Mouse (Mus musculus) left cerebral cortex, adult 18-20 months (tissue): ENCODE measurements around the gene Pak2. TPM values are rescaled to one million over a fixed set of nuclear protein-coding genes. Genes with fewer than 3 reads are reported as not detected.

Experiments used
- DNase-seq, 2 experiments: peaks; one replicate each; pipeline ENCODE4 v3.0.0; 2021 to 2022; ENCODE audit warnings: low spot score in 2 of 2, mixed read lengths in 1 of 2
- long read RNA-seq, 2 experiments: library from polyadenylated mRNA; stranded (forward); transcript quantifications; one replicate each; pipeline ENCODE4 v2.0.0; 2021
- total RNA-seq, 2 experiments: library from RNA; stranded (reverse); gene quantifications; 2 replicates each; pipeline ENCODE4 v1.2.3; 2021

Pak2 gene
- 10 to 100 TPM; 25.1 to 27.2 TPM for total RNA-seq
- long read RNA-seq, experiment 1, full-length matches to known transcripts = 13 of 19 reads
- long read RNA-seq, experiment 1, partial matches to known transcripts = 4 of 19 reads
- long read RNA-seq, experiment 1, other reads (novel, unspliced or antisense) = 2 of 19 reads
- long read RNA-seq, experiment 2, full-length matches to known transcripts = 5 of 12 reads
- long read RNA-seq, experiment 2, partial matches to known transcripts = 3 of 12 reads
- long read RNA-seq, experiment 2, other reads (novel, unspliced or antisense) = 4 of 12 reads

DNA sequence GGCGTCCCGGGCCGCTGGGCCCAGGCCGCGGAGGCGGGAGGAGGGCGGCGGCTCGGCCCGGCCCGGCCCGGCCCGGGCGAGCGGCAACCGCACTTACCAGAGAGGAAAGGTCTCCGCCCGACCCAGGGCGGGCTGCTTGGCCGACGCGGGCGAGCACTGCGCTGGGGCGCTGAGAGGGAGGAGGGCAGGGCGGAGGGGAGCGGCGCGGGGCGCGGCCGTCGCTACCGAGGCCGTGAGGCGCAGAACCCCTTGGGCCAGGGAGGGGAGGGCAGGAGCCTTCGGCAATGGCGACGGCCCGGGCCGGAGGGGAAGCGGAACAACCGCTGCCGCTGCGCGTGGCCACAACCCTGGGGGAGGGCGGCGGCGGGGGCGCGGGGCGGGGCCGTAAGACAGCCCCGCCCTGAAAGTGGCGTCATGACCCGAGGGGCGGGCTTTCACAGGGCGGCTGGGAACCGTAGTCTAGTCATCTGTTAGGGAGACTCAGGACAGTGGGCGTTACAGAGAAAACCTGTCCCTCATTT is at the start of gene Pak2:
Gene Pak2, minus strand, starts transcription at position 352 of the 521 bp plus-strand sequence.
- DNase-seq = peak; percentile 77 to 82

DNA sequence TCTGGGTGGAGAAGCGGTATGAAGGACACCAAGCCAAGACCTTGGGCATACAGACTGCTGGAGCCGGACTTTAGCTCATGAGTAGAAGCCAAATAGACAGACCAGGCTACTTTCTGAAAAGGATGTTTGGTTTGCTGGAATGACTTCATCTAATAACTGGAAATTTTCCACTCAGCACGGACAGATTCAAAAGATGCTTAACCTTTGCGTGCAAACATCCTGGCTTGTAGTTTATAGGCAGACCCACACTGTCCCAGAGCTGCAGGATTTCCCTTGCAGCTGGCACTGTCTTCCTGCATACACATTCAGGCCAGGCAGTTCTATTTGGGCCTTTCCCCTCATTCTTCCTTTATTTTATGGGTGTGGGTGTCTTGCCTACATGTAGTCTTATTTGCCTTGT is 47.9 kb upstream of the Pak2 start:
- no peak for DNase-seq

- no peak for DNase-seq
Observed at GRCm38 (mm10) chr16:32125364-32125763, 46.2 kb upstream of the Pak2 start.

DNA sequence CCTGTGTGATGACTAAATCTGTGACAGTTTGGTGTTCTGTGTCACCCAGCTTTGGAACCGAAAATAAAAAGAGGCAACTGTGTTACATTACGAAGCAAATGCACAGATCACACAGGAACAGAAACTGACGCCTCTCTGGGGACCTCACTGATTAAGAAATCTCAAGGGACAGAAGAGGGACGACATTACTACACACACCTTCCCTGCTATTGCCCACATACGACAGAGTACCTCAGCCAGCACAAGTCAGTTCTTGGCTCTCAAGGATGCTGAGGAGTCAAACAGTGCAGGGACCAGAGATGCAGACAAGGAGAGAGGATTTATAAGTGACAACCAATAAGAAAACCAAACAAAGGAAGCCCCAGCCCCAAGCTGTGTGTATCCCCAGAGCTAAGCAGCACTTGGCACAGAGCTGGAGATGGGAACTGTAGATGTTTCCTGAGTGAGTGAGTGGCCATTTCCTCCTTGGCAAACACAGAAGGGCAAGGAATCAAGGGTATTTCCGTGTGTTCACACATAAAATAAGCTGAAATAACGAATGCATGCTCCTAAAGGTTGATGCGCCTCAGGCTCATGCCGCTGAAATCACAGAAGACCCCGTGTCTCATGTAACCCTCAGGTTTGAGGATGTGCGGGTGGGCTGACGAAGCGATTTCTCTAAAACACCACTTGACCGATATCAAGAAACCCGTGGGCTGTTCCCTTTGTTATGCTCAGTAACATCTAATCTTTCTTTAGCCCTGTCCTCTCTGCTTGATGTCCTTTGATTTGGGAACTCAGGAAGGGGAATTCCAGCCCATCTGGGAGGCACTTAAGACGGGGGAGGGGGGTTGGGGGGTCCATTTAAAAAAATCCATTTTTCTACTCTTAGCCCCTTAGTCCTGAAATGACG is 45.5 kb upstream of the Pak2 start:
- no peak for DNase-seq

DNA sequence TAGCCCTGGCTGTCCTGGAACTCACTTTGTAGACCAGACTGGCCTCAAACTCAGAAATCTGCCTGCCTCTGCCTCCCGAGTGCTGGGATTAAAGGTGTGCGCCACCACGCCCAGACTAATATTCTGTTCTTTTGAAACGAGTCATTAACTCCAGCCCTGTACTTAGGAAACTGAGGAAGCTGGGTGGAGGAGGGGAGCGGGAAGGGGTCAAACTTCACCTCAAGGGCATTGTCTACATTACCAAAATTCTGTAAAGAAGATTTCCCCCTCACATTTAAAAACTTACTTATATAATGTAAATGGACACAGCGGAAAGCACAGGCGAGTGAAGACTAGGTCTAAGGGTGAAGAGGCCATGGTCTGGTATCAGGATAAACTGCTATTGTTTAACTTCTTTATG is 44.9 kb upstream of the Pak2 start:
- DNase-seq = no peak

DNA sequence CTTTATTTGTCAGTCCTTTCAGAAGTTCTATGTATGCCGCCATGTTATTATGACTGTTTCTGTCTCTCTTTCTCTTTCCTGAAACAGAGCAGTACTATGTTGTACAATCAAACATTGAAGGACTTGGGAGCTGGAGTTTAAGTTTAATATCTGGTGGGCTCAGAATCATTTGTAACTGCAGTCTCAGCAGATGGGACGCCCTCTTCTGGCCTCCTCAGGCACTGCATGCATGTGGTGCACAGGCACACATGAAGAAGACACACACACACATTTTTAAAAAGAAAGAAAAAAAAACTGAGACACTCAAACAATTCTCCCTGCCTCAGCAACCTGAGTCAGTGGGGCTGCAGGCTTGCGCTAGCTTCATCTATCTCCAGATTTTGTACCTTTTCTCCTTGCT is 41.3 kb upstream of the Pak2 start:
- DNase-seq = no peak

DNA sequence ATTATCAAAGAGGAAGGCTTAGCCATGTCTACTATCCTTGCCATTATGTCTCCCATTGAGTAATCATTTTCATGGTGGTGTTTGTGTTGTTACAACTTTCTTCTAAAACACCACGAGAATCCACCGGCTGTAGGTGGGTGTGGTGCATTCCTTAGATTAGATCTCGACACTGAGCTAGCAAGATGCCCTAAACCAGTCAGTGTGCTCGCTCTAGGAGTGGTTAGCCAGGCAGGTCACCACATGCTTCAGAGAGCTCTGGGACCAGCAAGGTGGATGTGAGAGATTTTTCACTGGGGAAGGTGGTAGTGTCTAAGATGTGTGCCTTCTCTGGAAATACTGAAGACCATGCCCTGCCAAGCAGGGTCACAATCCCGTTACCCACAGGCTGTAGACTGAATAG is 37.0 kb upstream of the Pak2 start:
- no peak for DNase-seq

DNA sequence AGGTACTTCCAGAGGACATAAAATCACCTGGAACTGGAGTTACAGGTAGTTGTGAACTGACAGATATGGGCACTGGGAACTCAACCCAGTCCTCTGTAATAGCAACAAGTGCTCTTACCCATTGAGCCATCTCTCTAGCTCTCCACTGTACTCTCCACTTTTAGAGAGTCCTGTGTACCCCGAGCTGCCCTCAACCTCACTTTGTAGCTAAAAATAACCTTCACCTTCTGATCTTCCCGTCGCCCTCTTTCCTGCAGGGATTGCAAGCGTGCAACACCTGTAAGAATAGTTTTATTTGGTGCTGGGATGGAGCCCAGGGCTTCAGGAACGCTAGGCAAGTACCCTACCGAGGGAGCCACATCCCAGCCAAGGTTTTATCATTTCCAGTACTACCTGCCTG is 36.6 kb upstream of the Pak2 start:
- DNase-seq = no peak

GRCm38 (mm10) chr16:32114968-32115695 is 36.0 kb upstream of the Pak2 start:
- DNase-seq = peak; percentile 79 to 90

- DNase-seq = no peak
Observed at GRCm38 (mm10) chr16:32114406-32114805, 35.3 kb upstream of the Pak2 start.

- DNase-seq = peak; percentile 35 to 55
Observed at GRCm38 (mm10) chr16:32113541-32114218, 34.5 kb upstream of the Pak2 start.

GRCm38 (mm10) chr16:32110951-32111699 is 32.0 kb upstream of the Pak2 start:
- DNase-seq = no peak

DNA sequence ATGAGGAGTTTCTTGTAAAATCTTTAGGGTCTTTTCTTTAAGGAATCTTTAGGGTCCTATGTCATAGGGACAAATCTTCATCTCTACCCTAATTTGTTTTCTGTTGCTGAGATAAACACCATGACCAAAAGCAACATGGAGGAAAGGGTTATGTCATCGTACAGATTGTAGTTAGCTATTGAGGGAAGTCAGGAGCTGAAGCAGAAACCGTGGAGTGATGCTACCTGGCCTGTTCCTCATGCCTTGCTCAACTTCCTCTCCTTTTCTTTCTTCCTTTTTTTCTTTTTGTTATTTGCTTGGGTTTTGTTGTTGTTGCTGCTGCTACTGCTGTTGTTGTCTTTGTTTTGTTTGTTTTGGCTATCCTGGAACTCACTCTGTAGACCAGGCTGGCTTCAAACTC is 29.4 kb upstream of the Pak2 start:
- no peak for DNase-seq

- DNase-seq = no peak
Observed at GRCm38 (mm10) chr16:32108170-32108569, 29.0 kb upstream of the Pak2 start.

DNA sequence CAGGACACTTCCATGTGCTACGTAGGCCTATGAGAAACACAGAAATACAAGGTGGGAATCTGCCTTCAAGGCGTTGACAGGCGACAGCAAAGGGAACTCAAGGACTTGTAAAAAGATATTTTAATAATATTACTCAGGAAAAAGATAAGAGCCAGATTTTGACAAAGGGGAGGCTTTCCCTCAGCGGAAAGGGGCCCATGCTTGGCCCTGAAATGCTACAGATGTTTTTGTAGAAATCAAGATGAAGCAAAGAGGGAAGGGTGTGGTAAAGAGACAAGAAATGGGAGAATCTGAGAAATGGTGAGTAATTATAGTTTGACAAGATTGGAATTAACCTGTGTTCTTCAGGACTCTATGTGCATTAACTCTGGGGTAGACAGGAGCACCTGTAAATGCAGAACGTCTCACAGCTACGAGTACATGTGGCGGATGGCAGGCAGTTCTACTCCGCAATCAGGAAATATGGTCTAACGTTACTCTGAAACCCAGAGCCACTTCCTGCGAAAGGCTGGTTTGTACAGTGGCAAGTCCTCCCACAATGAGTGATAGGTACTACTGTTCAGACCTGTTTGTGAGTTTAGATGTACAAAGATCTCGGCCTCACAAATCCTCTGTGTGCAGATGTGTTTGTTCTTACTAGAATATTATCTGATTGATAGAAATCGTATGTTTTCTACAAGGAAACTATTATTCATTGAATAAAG is 28.4 kb upstream of the Pak2 start:
- DNase-seq = no peak

DNA sequence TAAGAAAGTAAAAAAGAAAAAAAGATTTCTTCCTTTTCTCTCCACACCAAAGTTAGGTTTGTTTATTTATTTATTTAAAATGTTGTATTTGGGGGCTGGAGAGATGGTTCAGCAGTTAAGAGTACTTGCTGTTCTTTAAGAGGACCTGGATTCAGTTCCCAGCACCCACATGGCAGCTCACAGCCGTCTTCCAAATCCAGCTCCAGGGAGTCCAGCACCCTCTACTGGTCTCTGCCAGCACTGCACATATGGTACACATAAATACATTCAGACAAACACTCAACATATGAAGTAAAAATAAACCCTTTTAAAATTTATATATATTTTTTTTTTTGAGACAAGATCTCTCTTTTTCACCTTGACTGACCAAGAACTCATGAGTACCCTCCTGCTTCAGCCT is 26.6 kb upstream of the Pak2 start:
- DNase-seq = no peak

DNA sequence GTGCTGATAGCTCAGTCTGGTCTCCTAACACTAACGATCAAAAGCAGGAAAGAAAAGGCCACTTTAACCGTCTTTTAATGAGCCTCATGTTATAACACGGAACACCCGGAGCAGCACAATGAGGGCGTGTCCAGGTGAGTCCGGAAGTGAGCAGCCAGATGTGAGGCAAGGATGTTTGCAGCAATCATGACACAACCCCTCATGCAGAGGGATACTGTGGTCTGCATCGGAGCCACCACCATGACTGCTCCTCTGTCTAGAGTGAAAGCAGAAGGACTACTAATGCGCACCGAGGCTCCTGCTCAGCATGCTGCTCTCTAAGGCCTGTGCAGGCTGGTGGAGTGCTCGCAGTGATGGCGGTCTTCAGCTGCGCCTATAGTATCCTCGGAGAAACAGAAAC is 23.2 kb upstream of the Pak2 start:
- no peak for DNase-seq

DNA sequence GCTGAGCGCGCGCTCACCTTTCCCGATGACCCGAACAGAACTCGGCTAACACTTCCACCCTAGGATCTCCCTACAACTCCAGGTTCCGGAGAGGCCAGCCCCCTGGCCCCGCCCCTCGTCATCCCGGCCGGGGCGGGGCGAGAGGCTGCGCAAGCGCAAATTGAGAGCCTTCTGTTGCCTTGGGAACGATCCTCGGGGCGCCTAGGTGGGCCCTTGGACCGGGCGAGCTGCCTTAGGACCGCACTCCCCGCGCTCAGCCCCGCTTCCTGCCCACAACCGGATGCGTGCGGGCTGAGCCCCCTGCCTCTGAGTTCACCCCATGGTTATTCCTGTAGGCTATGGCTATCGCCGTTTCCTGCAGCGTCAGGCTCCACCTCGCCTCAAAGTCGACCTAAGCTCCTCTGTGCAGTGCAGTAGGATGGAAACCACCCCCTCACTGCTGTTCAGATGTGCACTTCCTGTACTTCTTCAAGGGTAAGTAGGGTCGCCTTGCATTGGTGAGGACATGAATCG is 20.6 kb upstream of the Pak2 start, which contains the start of the genes Pigx and Cep19:
Gene Pigx, minus strand, starts transcription at position 103 of the 513 bp plus-strand sequence.
Gene Cep19, plus strand, starts transcription at position 163 of the 513 bp plus-strand sequence.
- peak; percentile 82 to 90 for DNase-seq
